Mouse (Mus musculus): ENCODE results near the gene Gm28043.
"Not testable (repeated sequence)": the region's sequence is repeated elsewhere in the genome, so short reads cannot be mapped to it uniquely, and the experiment has no call there.

Gene Gm28043

GRCm38 (mm10) chr17:29711745-29712431 is 97.2 kb downstream of the Gm28043 start:
- DNase-seq (ENCODE audit: low read depth, low spot score), result no peak

GRCm38 (mm10) chr17:29712565-29712964 is 97.9 kb downstream of the Gm28043 start:
- no peak for DNase-seq (ENCODE audit: low read depth, low spot score)

- not testable (repeated sequence) for DNase-seq (ENCODE audit: low read depth, low spot score)
Measured at GRCm38 (mm10) chr17:29713734-29714133, 99.1 kb downstream of the Gm28043 start.

- peak; percentile 98 for DNase-seq (ENCODE audit: low read depth, low spot score)
Measured at GRCm38 (mm10) chr17:29716732-29717445, 102.2 kb downstream of the Gm28043 start, which contains the start of gene Ccdc167. TSS of gene Ccdc167 (minus strand) at chr17:29717044.

GRCm38 (mm10) chr17:29718660-29719059 is 104.0 kb downstream of the Gm28043 start:
- no peak for DNase-seq (ENCODE audit: low read depth, low spot score)

- DNase-seq (ENCODE audit: low read depth, low spot score), result no peak
Measured at GRCm38 (mm10) chr17:29719628-29720575, 105.2 kb downstream of the Gm28043 start.

- DNase-seq (ENCODE audit: low read depth, low spot score), result no peak
Measured at GRCm38 (mm10) chr17:29720755-29721365, 106.2 kb downstream of the Gm28043 start.

GRCm38 (mm10) chr17:29724610-29725009 is 109.9 kb downstream of the Gm28043 start:
- DNase-seq (ENCODE audit: low read depth, low spot score), result no peak

GRCm38 (mm10) chr17:29725027-29725620 is 110.4 kb downstream of the Gm28043 start:
- no peak for DNase-seq (ENCODE audit: low read depth, low spot score)

- DNase-seq (ENCODE audit: low read depth, low spot score), result peak; percentile 66
Measured at GRCm38 (mm10) chr17:29728082-29728481, 113.4 kb downstream of the Gm28043 start.

GRCm38 (mm10) chr17:29730510-29731265 is 116.0 kb downstream of the Gm28043 start:
- no peak for DNase-seq (ENCODE audit: low read depth, low spot score)

GRCm38 (mm10) chr17:29731266-29731952 is 116.7 kb downstream of the Gm28043 start:
- no peak for DNase-seq (ENCODE audit: low read depth, low spot score)

- no peak for DNase-seq (ENCODE audit: low read depth, low spot score)
Measured at GRCm38 (mm10) chr17:29731953-29732325, 117.3 kb downstream of the Gm28043 start.

- DNase-seq (ENCODE audit: low read depth, low spot score), result no peak
Measured at GRCm38 (mm10) chr17:29732522-29732921, 117.8 kb downstream of the Gm28043 start.

GRCm38 (mm10) chr17:29736448-29737014 is 121.9 kb downstream of the Gm28043 start:
- no peak for DNase-seq (ENCODE audit: low read depth, low spot score)

- peak; percentile 42 for DNase-seq (ENCODE audit: low read depth, low spot score)
Measured at GRCm38 (mm10) chr17:29737849-29738804, 123.5 kb downstream of the Gm28043 start.

GRCm38 (mm10) chr17:29747466-29747865 is 132.8 kb downstream of the Gm28043 start:
- DNase-seq (ENCODE audit: low read depth, low spot score), result peak; percentile 72
